Comparison of ENCODE assay signal across 8 mouse cellular contexts in the genomic region with DNA sequence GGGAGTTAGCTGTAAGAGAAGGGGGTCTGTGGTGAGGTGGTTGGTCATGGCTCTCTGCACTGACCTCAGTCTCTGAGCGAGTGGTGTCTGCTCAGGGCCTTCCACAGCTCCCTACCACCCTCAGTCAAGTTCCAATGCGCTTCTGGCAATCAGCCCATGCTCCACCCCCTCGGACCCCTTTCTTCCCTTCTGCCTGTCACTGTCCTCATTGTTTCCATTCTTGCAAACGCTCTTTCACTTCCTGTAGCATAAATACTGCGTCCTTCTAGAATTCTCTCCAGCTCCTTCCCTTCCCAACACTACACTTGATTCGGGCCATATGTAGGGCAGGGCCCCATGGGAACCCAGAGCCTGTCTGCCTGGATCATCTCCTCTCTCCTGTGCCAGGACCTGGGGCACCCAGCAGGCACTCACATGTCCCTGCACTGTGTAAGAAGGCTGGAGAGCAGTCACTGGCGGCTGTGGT. TPM values are rescaled to one million over a fixed set of nuclear protein-coding genes. Genes with fewer than 3 reads are reported as not detected.
DNase-seq lines count a peak whose midpoint lies in the region; ATAC-seq and TF ChIP-seq lines count a peak whose summit lies in the region.

No protein-coding gene starts in this region.

- TF ChIP-seq CTCF in liver, postnatal 0 days (IDR thresholded peaks at IDR 0.05; ENCODE audit: low read depth) = no peak

- H3K9ac ChIP-seq in heart, embryonic 12.5 days = peak overlapping the region; percentile 16; the same call in 1 of the 2 replicates
- H3K9ac ChIP-seq in heart, embryonic 15.5 days = no peak overlapping the region
- no peak overlapping the region for H3K9ac ChIP-seq in liver, postnatal 0 days (replicated peaks)

- H3K27me3 ChIP-seq in heart, embryonic 12.5 days (replicated peaks) = no peaks in the 10 kb centered on the region
- no peaks in the 10 kb centered on the region for H3K27me3 ChIP-seq in heart, embryonic 15.5 days
- no peaks in the 10 kb centered on the region for H3K27me3 ChIP-seq in liver, postnatal 0 days (ENCODE audit: insufficient read depth, low read length)

- 19% methylated on average over 7 of the region's 7 CpGs for WGBS in heart, embryonic 12.5 days
- WGBS in heart, embryonic 15.5 days = 19% methylated on average over 7 of the region's 7 CpGs
- 41% methylated on average over 7 of the region's 7 CpGs for WGBS in liver, postnatal 0 days (ENCODE audit: insufficient replicate concordance)

- H3K36me3 ChIP-seq in heart, embryonic 12.5 days = no peaks in the 10 kb centered on the region
- no peaks in the 10 kb centered on the region for H3K36me3 ChIP-seq in heart, embryonic 15.5 days
- no peaks in the 10 kb centered on the region for H3K36me3 ChIP-seq in liver, postnatal 0 days (replicated peaks; ENCODE audit: insufficient read depth, low read length)

- DNase-seq in heart, adult 18-20 months = no peak
- peak; percentile 89 for DNase-seq in cerebellum, adult 9-10 months
- no peak for DNase-seq in liver, postnatal 0 days
- DNase-seq in ovary, postnatal 36 days (ENCODE audit: low spot score) = no peak
- DNase-seq in layer of hippocampus, adult 8-10 months (ENCODE audit: low spot score in 2 of 2) = no peak

- peaks cover 48% of the 10 kb centered on the region for H3K4me1 ChIP-seq in heart, embryonic 12.5 days (replicated peaks)
- peaks cover 31% of the 10 kb centered on the region for H3K4me1 ChIP-seq in heart, embryonic 15.5 days (replicated peaks)
- H3K4me1 ChIP-seq in liver, postnatal 0 days (ENCODE audit: insufficient read depth) = peaks cover 2% of the 10 kb centered on the region; the same call in 1 of the 2 replicates

- H3K4me2 ChIP-seq in heart, embryonic 12.5 days = peak overlapping the region; percentile 60
- peak overlapping the region; percentile 47 for H3K4me2 ChIP-seq in heart, embryonic 15.5 days
- H3K4me2 ChIP-seq in liver, postnatal 0 days (ENCODE audit: low read depth, low read length) = peak overlapping the region; percentile 34; the same call in 1 of the 2 replicates

- ATAC-seq in heart, embryonic 12.5 days (ENCODE audit: insufficient number of reproducible peaks, low FRiP score) = peak; percentile 55
- ATAC-seq in heart, embryonic 15.5 days (replicated peaks; ENCODE audit: insufficient number of reproducible peaks, insufficient read depth, low FRiP score, low read depth) = peak; percentile 53; the same call in 1 of the 2 replicates
- no peak for ATAC-seq in liver, postnatal 0 days
- no peak for ATAC-seq in erythroblast, adult 5-6 weeks (replicated peaks; ENCODE audit: low FRiP score, poor library complexity, severe bottlenecking)

- peak overlapping the region; percentile 48; the same call in 1 of the 2 replicates for H3K27ac ChIP-seq in heart, embryonic 12.5 days (ENCODE audit: poor library complexity, severe bottlenecking)
- H3K27ac ChIP-seq in heart, embryonic 15.5 days = 0 out of 2 replicates have a peak overlapping the region, but pooled peaks have one; percentile 0
- H3K27ac ChIP-seq in liver, postnatal 0 days (ENCODE audit: low read depth) = no peak overlapping the region

- H3K9me3 ChIP-seq in heart, embryonic 12.5 days (replicated peaks) = no peaks in the 10 kb centered on the region
- no peaks in the 10 kb centered on the region for H3K9me3 ChIP-seq in heart, embryonic 15.5 days (replicated peaks)
- no peaks in the 10 kb centered on the region for H3K9me3 ChIP-seq in liver, postnatal 0 days (ENCODE audit: low read length)

- TF ChIP-seq EP300 in liver, postnatal 0 days (IDR thresholded peaks at IDR 0.05; ENCODE audit: low read depth) = no peak

- H3K4me3 ChIP-seq in heart, embryonic 12.5 days = peak overlapping the region; percentile 4; the same call in 1 of the 2 replicates
- 0 out of 2 replicates have a peak overlapping the region, but pooled peaks have one; percentile 4 for H3K4me3 ChIP-seq in heart, embryonic 15.5 days
- no peak overlapping the region for H3K4me3 ChIP-seq in liver, postnatal 0 days (ENCODE audit: low read depth, low read length)

RNA-seq across cellular contexts. Expression of a gene that starts 12.9 kb away (rescaled TPM):
- 55.6 and 62.5 TPM in 2 replicates for polyA plus RNA-seq in heart, embryonic 12.5 days (2016; fragmentation: Nextera tagmentation; extraction: Ambion mirVana)
- total RNA-seq in heart, adult 18-20 months (2021) = 10 to 100 TPM; 42.4 to 44.1 TPM
- 44.0 and 46.9 TPM in 2 replicates for polyA plus RNA-seq in heart, embryonic 15.5 days (2015; fragmentation: Nextera tagmentation; extraction: Ambion mirVana)
- polyA plus RNA-seq in liver, postnatal 0 days (2015; fragmentation: Nextera tagmentation; extraction: Ambion mirVana) = 6.9 and 9.1 TPM in 2 replicates
- 0.19 and 2.3 TPM in 2 replicates for total RNA-seq in erythroblast, adult 5-6 weeks (2015; ENCODE audit: low replicate concordance)
- 1.4 and 2.2 TPM in 2 replicates for total RNA-seq in erythroblast, adult 5-6 weeks (2017; ENCODE audit: low replicate concordance)
- total RNA-seq in layer of hippocampus, adult 8-10 months (2022) = 10 to 100 TPM; 87.5 to 90.5 (median 89.7) TPM

Comparison
In these comparisons a context has a peak if more than half of its experiments do, and no peak if none do; other contexts are left out.
1. ATAC-seq: peak in heart, embryonic 12.5 days (single experiment) and heart, embryonic 15.5 days (single experiment); none in liver, postnatal 0 days (single experiment) and erythroblast, adult 5-6 weeks (single experiment).
2. RNA of a gene that starts 12.9 kb away (total RNA-seq): 87.5 to 90.5 TPM in layer of hippocampus, adult 8-10 months and 42.4 to 44.1 TPM in heart, adult 18-20 months; 0.19 to 2.3 TPM in erythroblast, adult 5-6 weeks; every median in the first group is over 10 times any median in the second.
3. Peak in every context shown above with its lines, with median percentiles within 50 percentile points of each other: H3K4me2 ChIP-seq.